In genomic region chr13:95745451-95745850, GRCm38 (mm10) we compare ENCODE assay signal across 15 mouse cellular contexts. TPM values are rescaled to one million over a fixed set of nuclear protein-coding genes. Genes with fewer than 3 reads are reported as not detected.
DNase-seq lines count a peak whose midpoint lies in the region; ATAC-seq and TF ChIP-seq lines count a peak whose summit lies in the region.
"Had no signal": no experiment of that assay in that cellular context is flagged by ENCODE, and none has a peak within 500 bp of the region (broad histone marks: within the 10 kb centered on the region; RNA-seq: fewer than 3 reads in every experiment).

No protein-coding gene starts in this region.

- TF ChIP-seq CTCF in kidney, adult 2 months (conservative IDR thresholded peaks at IDR 0.05; ENCODE audit: insufficient read depth, insufficient read length, low read depth, low read length), result no peak
- TF ChIP-seq CTCF in Patski (IDR thresholded peaks at IDR 0.05), result no peak

- H3K4me2 ChIP-seq in kidney, embryonic 15.5 days, result no peak overlapping the region
- H3K4me2 ChIP-seq in embryonic facial prominence, embryonic 14.5 days (ENCODE audit: low read depth, low read length), result no peak overlapping the region
- H3K4me2 ChIP-seq: heart, embryonic 12.5 days had no signal

- no peak overlapping the region for H3K4me3 ChIP-seq in kidney, adult 2 months (ENCODE audit: insufficient read depth, low read depth, low read length)
- H3K4me3 ChIP-seq in kidney, embryonic 15.5 days (replicated peaks), result no peak overlapping the region
- no peak overlapping the region for H3K4me3 ChIP-seq in embryonic facial prominence, embryonic 14.5 days (ENCODE audit: low read depth, low read length)
- H3K4me3 ChIP-seq: gastrocnemius, adult 2 months; heart, embryonic 12.5 days had no signal

- DNase-seq in kidney, adult 2 months, result peak; percentile 29
- DNase-seq in Patski (ENCODE audit: low read depth, low spot score), result peak; percentile 20
- peak; percentile 64 for DNase-seq in embryonic facial prominence, embryonic 14.5 days (ENCODE audit: low spot score)
- DNase-seq in lung, postnatal 25 days (ENCODE audit: low spot score), result peak; percentile 55
- DNase-seq in adrenal gland, postnatal 25 days, result no peak
- no peak for DNase-seq in right cerebral cortex, adult 2 months (ENCODE audit: low spot score in 2 of 2)
- DNase-seq: cerebellum, adult 8-10 months; gastrocnemius, adult 2 months; heart, postnatal 36 days; liver; right cerebral cortex, postnatal 25 days had no signal

- no peaks in the 10 kb centered on the region for H3K4me1 ChIP-seq in kidney, adult 2 months (ENCODE audit: control insufficient read depth, insufficient read depth, low read length)
- H3K4me1 ChIP-seq in kidney, embryonic 15.5 days, result peaks cover 7% of the 10 kb centered on the region
- H3K4me1 ChIP-seq in embryonic facial prominence, embryonic 14.5 days (ENCODE audit: control insufficient read depth, insufficient read depth, low read length), result peaks cover 47% of the 10 kb centered on the region

- H3K9ac ChIP-seq in kidney, embryonic 15.5 days, result no peak overlapping the region
- no peak overlapping the region for H3K9ac ChIP-seq in embryonic facial prominence, embryonic 14.5 days (ENCODE audit: low read depth, low read length)
- H3K9ac ChIP-seq: heart, embryonic 12.5 days had no signal

- CTCF ChIA-PET in Patski (lab: Charles Lee), result no interaction called here

- no peaks in the 10 kb centered on the region for H3K36me3 ChIP-seq in kidney, adult 2 months (ENCODE audit: control insufficient read depth, insufficient read depth, low read length)
- no peaks in the 10 kb centered on the region for H3K36me3 ChIP-seq in kidney, embryonic 15.5 days
- no peaks in the 10 kb centered on the region for H3K36me3 ChIP-seq in embryonic facial prominence, embryonic 14.5 days (ENCODE audit: control insufficient read depth, insufficient read depth, low read length)
- H3K36me3 ChIP-seq: heart, embryonic 12.5 days had no signal

- POLR2A ChIA-PET in Patski (lab: Charles Lee), result no interaction called here

- H3K27ac ChIP-seq in kidney, adult 2 months (ENCODE audit: insufficient read depth, low read depth, low read length), result no peak overlapping the region
- H3K27ac ChIP-seq in kidney, embryonic 15.5 days, result no peak overlapping the region
- peak overlapping the region; percentile 72 for H3K27ac ChIP-seq in embryonic facial prominence, embryonic 14.5 days (replicated peaks; ENCODE audit: low read depth, low read length)
- H3K27ac ChIP-seq: gastrocnemius, adult 2 months had no signal

- in situ Hi-C loops in Patski (cut with MboI; ENCODE audit: low pct_unique_long_range_greater_than_20kb), result no loop called here

- no peak for TF ChIP-seq POLR2A in kidney, adult 2 months (IDR thresholded peaks at IDR 0.05; ENCODE audit: low read depth, low read length)

- WGBS in kidney, adult 2 months, result 38% methylated on average over 4 of the region's 4 CpGs
- 67% methylated on average over 4 of the region's 4 CpGs for WGBS in kidney, embryonic 15.5 days
- 42% methylated on average over 4 of the region's 4 CpGs for WGBS in embryonic facial prominence, embryonic 14.5 days

- H3K9me3 ChIP-seq in kidney, embryonic 15.5 days (replicated peaks), result no peaks in the 10 kb centered on the region
- no peaks in the 10 kb centered on the region for H3K9me3 ChIP-seq in embryonic facial prominence, embryonic 14.5 days (ENCODE audit: control insufficient read depth, low read length)
- H3K9me3 ChIP-seq: heart, embryonic 12.5 days had no signal

- H3K27me3 ChIP-seq in kidney, adult 2 months (replicated peaks; ENCODE audit: control insufficient read depth, insufficient read depth, low read length), result no peaks in the 10 kb centered on the region
- H3K27me3 ChIP-seq in kidney, embryonic 15.5 days, result no peaks in the 10 kb centered on the region
- H3K27me3 ChIP-seq in Patski, result no peaks in the 10 kb centered on the region
- no peaks in the 10 kb centered on the region for H3K27me3 ChIP-seq in embryonic facial prominence, embryonic 14.5 days (replicated peaks; ENCODE audit: control insufficient read depth, insufficient read depth, low read length)
- H3K27me3 ChIP-seq: heart, embryonic 12.5 days had no signal

- no peak for ATAC-seq in kidney, embryonic 15.5 days (replicated peaks; ENCODE audit: low FRiP score)
- ATAC-seq in Patski, result no peak
- no peak for ATAC-seq in embryonic facial prominence, embryonic 14.5 days (ENCODE audit: low read depth)
- ATAC-seq: hindbrain, embryonic 16.5 days; midbrain, embryonic 16.5 days had no signal

RNA-seq across cellular contexts. Expression of gene F2rl2, which starts 48.8 kb away (rescaled TPM):
- polyA plus RNA-seq in kidney, adult 2 months (2012; rRNA removed), result 0.20 and 0.28 TPM in 2 replicates
- polyA plus RNA-seq in kidney, embryonic 15.5 days (2015; fragmentation: Nextera tagmentation; extraction: Ambion mirVana), result 0.30 and 0.52 TPM in 2 replicates
- polyA plus RNA-seq in Patski (2021), result not detected
- 0.34 and 0.43 TPM in 2 replicates for polyA plus RNA-seq in embryonic facial prominence, embryonic 14.5 days (2014; fragmentation: Nextera tagmentation; extraction: Ambion mirVana)
- total RNA-seq in adrenal gland, postnatal 25 days (2021), result not detected in 2 replicates
- total RNA-seq: gastrocnemius, adult 2 months had no signal

Comparison
In these comparisons a context has a peak if more than half of its experiments do, and no peak if none do; other contexts are left out.
1. DNase-seq: peak in kidney, adult 2 months (single experiment), Patski (single experiment), embryonic facial prominence, embryonic 14.5 days (single experiment) and lung, postnatal 25 days (single experiment); none in adrenal gland, postnatal 25 days (single experiment) and right cerebral cortex, adult 2 months (0 of 2).